Mouse (Mus musculus) layer of hippocampus, adult 9-10 months (tissue): ENCODE measurements around the gene Rxra.

Source experiments
- DNase-seq: peaks from one replicate; pipeline ENCODE4 v3.0.0; 2022; ENCODE audit warnings: low spot score

The Rxra gene

GRCm38 (mm10) chr2:27702904-27703666 is 26.8 kb downstream of the Rxra start:
- no peak for DNase-seq

DNA sequence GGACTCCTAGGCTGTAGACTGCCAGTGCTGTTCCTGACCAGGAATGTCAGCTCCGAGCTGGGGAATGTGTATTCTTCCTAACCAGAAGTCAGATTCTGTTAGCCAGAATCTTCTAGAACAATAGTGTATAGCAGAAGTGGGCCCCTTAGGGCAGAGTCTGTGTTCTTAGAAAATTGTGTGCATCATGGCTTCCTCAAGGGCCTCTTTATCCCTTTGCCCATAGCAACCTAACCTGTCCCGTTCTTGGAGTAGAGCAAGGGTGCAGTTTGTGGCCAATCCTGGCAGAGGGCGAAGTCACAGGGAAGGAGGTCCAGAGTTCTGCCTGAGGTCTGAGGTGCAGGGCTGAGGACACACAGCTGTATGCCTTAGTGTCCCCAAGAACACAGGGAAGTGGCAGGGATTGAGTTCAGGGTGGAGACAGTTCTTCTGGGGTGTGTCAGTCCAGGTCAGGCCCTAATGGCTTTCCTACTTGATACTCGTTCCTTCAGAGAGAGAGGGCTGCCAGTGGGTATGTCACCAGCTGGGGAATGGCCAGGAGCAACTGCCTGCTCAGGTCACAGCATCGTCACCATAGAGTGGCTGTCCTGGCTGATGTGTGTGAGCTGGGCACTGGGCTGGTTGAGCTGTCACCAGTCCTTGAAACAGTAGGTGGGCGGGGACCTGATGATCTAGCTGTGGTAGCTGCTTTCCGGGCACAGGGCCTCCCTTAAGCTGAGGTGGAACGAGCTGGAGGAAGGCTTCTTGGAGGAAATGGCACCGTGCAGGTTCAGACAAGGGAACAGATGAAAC is 27.8 kb downstream of the Rxra start:
- no peak for DNase-seq

GRCm38 (mm10) chr2:27704641-27705040 is 28.4 kb downstream of the Rxra start:
- no peak for DNase-seq

DNA sequence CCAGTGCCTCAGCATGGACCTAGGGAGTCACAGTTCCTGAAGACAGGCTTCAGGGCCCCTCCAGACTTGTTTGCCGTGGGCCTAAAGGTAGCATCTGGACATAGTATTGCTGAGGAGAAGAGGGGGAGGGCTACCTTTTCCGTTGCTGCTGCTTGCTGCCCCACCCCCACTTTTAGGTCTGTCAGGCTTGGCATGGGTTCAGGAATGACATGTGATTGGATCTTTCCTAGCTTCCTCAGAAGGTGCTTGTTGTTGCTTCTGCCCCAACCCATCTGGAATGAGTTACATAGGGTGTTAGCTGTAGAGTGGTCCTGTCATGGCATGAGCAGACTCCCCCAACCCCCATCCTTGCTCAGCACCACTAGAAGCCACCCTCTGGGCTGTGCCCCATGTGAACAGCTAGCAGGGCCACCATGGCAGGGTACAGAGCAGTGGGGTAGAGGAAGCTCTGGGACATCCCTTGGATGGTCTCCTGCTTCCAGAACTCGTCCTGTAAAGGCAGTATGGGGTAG is 34.7 kb downstream of the Rxra start:
- no peak for DNase-seq

DNA sequence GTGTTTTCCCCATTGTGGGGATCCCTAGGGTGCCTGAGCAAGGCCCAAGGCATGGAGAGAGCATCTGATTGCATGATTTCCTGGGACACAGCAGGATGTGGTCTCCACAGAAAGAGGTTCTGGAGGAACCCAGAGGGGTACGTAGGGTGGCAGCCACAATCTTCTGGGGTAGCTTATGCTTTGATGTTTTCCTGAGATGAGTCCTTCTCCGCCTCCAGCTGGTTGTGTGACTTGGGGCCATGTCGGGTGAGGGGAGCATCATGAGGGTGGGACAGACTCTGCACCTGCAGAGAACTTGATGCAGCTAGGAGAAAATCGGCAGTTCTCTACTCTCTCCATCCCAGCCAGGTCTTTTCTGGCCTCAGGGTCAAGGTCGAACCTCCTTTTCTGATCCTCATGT is 36.4 kb downstream of the Rxra start:
- no peak for DNase-seq

GRCm38 (mm10) chr2:27713378-27713777 is 37.1 kb downstream of the Rxra start:
- no peak for DNase-seq

GRCm38 (mm10) chr2:27714131-27714530 is 37.9 kb downstream of the Rxra start:
- DNase-seq: no peak

GRCm38 (mm10) chr2:27715221-27715620 is 39.0 kb downstream of the Rxra start:
- DNase-seq: no peak

DNA sequence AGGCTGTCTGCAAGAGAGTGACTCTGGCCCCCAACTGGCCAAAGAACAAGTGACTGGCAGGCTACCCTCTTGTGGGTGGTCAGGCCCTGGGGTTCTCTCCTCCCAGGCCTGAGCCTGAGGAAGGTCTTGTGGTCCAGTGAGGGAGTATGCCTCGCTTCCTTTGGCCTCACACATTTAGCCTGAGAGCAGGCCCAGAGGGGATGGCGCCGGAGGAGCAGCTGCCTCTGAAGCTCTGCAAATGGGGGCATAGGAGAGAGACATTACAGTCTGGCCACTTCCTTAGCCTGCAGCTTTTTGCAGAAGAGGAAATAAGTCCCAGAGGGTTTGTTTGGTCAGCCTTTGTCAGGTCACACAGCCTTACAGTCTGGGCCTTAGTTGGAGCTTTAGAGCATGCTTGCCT is 40.1 kb downstream of the Rxra start:
- DNase-seq: peak; percentile 30

DNA sequence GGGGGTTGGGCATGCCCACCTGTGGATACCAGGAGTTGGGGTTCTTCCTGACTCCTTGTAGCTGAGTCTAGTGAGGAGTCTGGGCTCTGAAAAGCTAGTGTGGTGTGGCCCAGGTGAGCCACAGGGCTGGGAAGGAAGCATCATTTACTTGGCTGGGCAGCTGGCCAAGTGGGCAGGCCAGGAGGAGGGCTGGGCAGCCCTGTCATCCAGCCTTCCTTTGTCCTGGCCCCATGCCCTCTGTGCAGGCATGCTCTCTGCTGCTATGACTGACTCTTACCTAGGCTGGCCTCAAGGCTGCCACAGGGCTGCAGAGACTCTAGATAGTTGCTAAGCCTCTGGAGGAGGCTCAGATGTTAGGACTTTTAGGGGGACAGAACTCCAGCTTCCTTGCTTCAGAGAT is 42.0 kb downstream of the Rxra start:
- no peak for DNase-seq

- DNase-seq: no peak
Observed at GRCm38 (mm10) chr2:27719601-27720000, 43.4 kb downstream of the Rxra start.

DNA sequence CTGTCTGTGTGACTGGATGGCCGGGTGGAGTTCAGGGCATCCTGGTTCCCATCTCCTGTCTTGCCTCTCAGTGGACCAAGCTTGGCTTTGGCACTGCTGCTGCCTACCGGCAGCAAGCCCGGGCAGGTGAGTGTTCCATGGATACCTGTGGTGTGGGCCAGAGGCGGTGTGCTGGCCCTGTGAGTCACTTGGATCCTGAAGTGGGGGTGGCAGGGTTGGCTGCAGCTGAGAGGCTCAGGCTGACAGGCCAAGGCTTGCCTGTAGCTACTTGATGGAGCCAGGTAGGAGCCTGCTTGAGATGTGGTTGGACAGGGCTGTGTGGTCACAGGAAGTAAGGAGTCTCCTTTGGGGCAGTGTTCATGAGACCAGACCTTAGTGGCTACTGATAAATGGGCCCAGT is 45.4 kb downstream of the Rxra start:
- no peak for DNase-seq

DNA sequence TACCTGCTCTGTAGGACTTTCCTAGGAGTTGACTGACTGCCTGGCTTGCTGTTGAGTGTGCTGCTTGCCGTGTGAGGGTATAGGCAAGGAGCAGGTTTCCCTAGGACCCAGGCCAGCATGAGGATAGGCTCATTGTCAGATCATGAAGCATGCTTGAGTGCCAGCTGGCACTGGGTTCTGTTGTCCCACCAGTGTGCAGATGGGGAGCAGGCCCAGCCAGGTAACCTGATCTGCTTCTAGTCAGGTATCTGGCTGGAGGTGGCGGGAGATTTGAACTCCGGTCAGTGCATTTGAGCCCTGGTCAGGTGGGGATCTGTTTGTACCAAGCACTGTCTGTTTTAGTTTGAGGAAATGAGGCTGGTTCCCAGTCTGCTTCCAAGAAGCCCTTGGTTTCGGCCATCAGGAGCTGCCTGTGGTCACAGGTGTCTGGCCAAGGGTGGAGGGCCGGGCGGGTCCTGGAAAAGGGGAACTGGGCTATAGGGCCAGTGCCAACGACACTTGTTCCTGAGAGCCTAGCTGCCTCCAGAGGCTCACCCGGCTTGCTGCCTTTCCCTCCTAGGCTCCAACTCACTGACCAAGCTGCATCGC is 48.6 kb downstream of the Rxra start:
- no peak for DNase-seq

- DNase-seq: no peak
Observed at GRCm38 (mm10) chr2:27727994-27728854, 52.0 kb downstream of the Rxra start.

GRCm38 (mm10) chr2:27729009-27729408 is 52.8 kb downstream of the Rxra start:
- no peak for DNase-seq

DNA sequence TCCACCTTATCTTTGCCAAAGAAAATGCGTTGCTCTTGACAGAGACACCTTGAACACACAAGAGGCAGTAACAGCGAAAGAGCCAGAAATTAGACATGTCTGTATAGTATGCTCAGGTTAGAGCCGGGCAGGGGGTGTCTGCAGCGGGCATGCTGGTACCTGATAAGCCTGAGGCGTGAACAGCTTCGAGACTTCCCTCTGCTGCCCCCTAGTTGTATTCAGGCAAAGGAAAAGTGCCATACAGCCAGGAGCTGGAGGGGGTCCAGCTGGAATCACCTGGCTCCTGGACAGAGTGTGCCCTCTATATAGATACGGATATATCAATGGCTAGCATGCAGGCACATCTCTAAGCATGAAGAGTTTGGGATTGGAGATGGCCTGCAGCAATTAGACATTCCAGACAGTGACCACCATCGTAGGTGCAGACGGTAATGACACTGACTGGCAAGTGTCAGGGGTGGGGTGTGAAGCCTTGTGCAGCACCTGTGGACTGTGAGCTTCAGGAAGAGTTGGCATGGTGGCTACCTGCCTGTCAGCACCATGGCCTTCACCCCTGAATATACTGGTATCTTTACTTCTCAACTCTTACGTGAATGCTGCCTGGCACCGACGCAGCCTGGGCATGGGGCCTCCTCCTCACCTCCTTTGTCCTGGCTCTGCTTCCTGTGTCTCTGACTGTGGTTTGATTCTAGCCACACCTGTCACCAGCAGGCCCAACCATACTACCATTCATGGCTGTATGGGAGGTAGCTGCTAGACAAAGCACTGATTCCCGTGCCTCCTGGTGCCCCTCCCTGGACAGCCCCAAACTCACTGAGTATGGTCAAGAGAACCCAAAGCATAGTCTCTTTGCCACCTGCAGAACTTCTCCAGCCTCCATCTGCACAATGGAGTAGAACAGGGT is 54.0 kb downstream of the Rxra start:
- DNase-seq: no peak

GRCm38 (mm10) chr2:27733021-27733420 is 56.8 kb downstream of the Rxra start:
- no peak for DNase-seq

GRCm38 (mm10) chr2:27734328-27734727 is 58.1 kb downstream of the Rxra start:
- no peak for DNase-seq

DNA sequence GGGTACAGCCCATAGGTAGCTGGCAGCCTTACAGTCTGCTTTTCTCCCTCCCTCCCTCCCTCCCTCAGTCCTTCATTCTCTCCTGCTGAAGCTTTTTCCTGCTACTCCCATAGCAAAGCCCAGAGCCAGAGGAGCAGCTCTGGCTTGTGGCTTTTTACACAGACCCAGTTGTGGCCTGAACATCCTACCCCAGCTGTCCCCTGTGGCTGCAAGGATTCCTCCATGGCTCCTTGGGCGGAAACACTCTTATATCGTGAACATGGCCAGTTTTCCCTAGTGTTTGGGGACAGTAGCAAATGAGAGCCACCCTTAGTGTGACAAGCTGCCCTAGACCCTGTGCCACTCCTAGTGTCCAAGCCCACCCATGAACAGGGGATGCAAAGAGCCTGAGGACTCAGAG is 58.6 kb downstream of the Rxra start:
- no peak for DNase-seq

GRCm38 (mm10) chr2:27736802-27737201 is 60.6 kb downstream of the Rxra start:
- no peak for DNase-seq

DNA sequence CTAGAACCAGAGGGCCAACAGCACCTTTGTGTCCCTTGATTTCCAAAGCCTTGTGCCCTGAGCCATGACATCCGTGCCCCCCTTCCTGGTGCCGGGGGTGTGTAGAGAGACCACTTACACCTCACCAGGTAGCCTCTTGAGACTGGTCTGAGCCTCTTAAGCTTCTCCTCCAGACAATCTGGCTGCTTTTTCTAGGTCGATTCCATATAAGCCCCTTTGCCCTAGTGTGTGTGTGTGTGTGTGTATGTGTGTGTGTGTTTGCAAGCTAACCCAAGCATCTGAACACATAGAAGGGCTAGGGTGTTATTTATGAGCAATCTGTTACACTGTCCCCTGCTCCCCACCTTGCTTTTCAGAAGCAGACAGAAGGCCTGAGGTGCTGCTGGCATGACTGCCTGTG is 62.2 kb downstream of the Rxra start:
- DNase-seq: no peak
